Mouse (Mus musculus) ovary, postnatal 36 days (tissue): Measurements from ENCODE around the gene Adgrg5.
A peak's percentile ranks its signal among the peaks of the same experiment; 100 is the strongest.

Experiments used
- DNase-seq: peaks from one replicate; pipeline ENCODE4 v3.0.0; 2022; ENCODE audit warnings: low spot score, mixed read lengths

Gene Adgrg5

DNA sequence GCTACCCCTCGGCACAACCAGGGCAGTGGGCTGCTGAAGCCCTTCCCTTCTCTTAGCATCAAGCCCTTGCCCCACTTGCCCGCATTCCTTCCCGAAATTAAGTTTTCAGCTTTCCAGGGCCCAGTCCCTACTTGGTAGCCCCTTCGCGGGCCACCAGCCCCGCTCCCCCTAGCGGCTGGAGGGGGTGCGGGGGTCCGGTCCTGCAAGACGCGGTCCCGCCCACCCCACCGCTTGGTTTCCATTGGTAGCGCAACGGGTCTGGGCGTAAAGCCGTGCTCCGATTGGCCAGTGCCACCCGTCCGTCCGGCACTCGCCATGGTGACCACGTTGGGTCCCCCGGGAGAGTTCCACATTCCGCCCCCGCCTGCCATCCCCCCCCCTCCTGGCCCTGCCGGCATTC, 6.1 kb upstream of the Adgrg5 start:
- DNase-seq = peak; percentile 95

DNA sequence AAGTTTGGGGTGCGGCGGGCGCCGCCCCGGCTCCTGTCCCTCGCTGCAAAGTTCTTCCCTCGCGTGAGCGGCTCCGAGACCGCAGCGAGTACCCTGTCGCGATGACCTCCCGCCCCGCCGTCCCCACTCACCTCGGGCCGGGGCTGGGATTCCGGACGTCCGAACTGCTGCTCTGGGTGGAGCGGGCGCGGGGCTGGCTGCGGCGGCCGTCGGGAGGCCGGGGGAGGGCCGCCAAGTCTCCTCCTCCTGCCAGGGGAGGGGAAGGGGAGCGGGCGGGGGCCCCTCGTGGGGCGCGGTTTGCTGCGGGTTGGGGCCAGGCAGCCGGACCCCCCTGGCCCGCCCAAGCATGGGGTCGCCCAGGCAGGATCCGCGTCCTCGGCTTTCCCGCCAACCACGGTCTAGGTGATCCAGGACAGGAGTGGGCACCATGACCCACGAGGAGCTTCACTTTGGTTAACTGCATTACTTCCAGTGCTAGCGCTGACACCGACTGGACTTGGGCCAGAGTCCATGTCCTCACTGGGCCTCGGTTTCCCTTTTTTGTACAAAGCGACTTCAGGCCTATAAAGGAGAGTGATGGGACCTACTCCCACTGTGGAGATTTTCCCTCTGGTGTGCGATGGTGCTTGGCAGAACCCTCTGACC, 5.5 kb upstream of the Adgrg5 start, which contains the start of gene Ccdc102a:
Gene Ccdc102a, minus strand, starts transcription at position 248 of the 645 bp plus-strand sequence.
- peak; percentile 70 for DNase-seq

DNA sequence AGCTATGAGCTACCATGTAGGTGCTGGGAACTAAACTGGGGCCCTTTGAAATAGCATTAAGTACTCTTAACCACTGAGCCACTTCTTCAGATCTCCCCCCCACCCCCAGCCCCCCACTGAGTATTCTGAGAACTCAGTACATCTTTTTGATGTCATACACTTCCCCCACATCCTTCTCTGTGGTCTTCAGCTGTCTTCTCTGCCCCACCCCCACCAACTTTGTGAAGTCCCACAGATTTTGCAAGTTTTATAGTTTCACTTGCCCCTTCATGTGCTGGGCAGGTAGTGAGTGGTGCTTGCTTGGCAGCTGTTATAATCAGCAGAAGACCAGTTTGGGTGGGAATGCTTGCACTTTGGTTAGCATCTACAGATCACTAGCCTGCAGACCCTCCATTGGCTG, 4.2 kb upstream of the Adgrg5 start:
- no peak for DNase-seq

DNA sequence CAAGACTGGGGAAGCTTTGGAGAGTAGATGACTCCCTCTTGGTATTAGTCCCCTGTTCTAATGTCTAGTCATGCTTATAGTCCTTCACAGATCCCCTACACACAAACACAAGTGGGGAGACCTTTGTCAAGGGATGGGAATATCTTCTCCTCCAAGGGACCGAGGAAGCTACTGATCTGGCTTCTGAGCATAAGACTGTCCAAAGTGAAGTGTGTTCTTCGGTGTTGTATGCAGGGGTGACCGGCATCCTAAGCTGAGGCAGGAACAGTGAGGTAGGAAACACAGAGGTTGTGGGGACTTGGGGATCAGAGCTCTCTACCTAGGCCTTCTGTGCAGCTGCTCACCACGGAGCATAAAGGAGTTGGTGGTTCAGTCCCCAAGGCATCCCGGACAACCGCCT, 1.3 kb upstream of the Adgrg5 start:
- no peak for DNase-seq

DNA sequence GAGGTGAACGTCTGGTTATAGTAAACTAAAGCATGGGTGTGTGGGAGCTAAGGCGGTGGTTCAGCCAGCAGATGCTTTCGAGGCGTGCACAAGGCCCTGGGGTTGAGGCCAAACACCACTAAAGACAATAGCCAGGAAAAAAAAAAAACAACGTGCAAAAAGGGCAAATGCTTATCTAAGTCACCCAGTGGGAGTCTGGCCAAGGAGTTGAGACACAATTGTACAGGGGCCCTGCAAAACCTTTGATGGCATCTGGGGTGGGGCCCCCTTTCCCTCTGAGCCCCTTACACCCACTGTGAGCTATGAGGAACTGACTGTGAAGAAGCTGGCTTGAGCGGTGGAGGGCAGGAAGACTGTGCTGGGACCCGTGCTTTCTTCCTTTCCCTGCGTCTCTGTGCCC, 892 bp upstream of the Adgrg5 start:
- no peak for DNase-seq

DNA sequence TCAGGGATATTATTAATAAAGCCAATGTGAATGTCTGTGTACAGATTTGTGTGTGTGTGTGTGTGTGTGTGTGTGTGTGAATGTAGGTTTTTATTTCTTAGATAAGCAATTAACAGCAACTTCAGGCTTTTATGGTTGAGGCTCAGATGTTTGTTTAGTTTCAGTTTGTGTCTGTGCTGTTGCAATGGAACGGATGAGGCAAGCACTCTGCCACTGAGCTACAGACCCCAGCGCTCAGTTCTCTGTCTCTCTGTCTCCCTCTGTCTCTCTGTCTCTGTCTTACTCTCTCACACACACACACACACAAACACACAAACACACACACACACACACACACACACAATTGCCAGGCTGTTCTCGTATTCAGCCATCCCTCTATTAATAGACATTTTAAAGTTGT, 4.7 kb downstream of the Adgrg5 start:
- DNase-seq = no peak

DNA sequence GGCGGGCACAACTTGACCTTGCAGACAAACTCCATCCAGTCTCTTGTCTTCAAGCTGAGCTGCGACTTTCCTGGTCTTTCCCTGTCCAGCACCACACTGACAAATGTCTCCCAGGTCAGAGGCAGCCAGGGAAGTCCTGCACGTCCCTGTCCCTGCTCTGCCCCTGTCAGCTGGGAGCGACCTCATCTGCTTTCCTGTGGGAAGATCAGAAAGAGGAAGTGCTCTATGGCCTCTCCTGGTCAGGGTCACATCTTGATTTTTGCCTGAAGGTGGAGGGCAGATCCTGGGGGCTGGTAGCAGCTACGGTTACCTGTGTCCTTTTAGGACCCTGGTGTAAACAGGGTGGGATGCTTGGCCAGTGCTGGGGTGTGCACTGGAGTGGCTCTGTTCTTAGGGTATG, 10.4 kb downstream of the Adgrg5 start:
- no peak for DNase-seq

DNA sequence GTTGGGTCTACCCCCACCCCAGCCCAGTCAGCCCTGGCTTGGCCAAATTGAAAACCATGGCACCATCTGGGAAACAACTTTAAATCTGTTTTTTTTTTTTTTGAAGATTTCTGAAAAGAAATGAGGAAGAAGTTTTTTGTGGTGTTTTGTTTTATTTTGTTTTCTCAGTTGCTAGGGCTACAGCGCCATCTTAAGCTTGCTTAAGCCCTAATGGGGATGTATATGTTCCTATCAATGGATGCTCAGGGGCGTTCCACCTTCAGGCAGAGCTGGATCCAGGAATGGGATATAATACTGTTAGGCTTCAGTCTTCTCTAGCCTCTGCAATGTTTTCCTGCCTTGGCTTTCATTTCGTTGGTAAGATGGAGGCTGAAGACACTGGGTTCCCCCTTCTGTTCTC, 11.7 kb downstream of the Adgrg5 start:
- no peak for DNase-seq

DNA sequence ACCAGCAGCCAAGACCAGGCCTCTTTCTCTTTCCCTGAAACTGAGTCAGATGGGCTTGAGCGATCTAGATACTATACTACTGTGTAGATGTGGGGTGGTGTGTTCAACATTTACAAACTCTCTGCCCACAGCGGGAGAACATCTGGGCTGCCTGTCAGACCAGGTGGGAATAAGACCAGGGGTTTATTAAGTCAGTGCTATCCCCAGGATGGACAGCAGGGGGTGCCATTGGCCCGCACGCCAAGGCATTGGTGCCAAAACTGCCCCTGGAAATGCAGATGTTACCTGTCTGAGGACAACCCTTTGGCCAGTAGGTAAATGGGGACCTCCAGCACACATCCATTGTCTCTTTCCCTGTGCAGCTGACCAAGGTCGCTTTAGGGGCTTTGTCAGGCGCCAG, 19.1 kb downstream of the Adgrg5 start:
- DNase-seq = peak; percentile 52

DNA sequence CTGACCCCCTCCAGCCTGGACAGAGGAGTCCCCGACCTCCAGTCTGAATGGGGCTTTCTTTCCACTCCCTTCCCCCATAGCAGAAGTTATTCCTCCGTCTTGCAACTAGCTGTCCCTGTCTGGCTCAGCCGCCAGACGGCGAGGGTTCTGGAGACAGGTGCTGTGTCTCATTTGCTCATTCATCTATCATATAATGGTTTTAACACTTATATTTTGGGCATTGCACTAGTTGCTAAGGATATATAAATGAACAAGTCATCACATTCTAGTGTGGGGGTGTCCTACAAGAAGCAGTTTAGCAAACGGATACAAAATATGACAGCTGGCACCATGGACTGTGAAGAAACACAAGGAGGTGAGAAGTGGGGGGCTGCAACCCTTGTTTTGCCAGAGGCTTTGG, 21.7 kb downstream of the Adgrg5 start:
- DNase-seq = no peak

DNA sequence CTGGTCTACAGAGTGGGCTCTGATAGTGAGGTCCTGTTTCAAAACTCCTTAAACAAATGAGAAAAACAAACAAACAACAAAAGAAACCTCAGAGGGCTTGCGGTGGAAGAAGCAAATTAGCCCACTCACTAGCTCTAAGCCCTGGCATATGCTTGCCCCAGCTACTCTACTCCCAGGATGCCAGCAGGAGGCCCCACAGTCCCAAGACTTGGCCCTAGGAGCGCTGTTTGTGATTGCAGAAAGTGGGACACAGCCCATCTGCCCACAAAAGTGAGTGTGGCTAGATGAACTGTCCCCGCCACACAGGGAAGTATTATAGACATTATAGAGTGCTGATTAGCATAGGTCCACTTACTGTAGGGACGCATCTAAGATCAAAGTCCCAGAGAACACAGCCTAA, 24.9 kb downstream of the Adgrg5 start:
- DNase-seq = no peak

DNA sequence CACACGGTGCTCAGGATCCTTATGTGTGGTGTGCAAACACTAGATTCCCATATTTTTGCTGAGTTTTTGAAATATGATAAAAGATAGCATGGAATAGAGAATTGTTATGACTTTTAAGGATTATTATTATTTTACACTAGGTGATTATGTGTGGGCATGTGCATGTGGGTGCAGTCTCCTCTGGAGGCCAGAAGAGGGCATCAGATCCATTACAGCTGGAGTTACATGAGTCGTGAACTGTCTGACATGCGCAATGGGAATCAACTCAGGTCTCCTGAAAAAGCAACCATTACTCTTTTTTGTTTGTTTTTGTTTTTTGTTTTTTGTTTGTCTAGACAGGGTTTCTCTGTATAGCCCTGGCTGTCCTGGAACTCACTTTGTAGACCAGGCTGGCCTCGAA, 25.5 kb downstream of the Adgrg5 start:
- DNase-seq = no peak

DNA sequence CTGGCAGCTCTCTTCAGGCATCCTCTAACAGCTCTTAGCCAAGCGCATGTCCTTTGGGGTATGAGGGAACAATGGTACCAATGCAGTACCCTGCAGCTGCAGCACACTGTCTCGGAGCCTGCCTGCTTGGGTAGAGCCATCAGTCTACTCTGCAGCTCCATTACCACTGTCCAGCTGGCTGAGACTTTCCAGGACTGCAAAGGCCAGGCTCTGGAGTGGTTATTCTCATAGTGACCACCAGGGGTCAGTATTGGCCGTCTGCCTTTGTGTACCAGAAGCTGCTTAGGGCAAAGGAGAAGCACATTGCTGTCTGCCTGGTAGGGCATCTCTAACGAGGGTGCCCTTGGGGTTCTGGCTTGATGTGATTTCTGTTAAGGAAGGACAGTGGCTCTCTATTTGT, 26.6 kb downstream of the Adgrg5 start:
- peak; percentile 63 for DNase-seq

DNA sequence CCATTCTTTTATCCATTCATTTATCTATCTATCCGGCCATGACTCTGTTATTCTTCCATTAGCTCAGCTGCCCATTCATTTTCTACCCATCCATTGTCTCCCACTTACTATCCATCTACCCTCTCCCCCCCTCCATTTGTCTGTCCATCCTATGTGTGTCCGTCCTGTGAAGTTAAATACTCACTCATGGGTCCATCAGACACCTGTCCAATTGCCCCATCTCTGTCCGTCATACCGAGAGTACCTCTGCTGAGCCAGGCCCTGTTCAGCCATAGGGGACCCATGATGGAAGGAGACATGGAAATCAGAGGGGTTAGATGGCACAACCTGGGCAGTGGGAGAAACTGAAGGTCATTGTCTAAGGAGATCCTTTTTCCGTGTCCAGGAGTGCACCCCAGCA, 27.0 kb downstream of the Adgrg5 start:
- DNase-seq = no peak

DNA sequence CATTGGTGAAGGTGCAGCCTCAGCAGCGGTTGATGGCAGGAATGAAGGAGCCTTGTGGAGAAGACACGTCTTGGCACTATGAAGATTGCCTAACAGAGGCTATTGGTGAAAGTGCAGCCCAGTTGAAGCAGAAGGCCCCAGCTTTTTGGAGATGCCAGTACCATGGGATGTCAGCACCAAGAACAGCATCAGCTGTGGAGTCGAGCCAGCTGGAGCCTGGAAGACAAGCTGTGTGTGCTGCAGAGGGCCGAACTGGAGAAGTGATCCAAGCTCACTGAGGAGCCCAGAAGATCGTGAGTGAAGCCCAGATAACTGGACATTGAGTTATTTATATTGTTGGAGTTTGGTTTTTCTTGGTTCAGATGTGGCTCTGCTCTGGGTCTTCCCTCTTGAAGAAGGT, 28.6 kb downstream of the Adgrg5 start:
- no peak for DNase-seq

DNA sequence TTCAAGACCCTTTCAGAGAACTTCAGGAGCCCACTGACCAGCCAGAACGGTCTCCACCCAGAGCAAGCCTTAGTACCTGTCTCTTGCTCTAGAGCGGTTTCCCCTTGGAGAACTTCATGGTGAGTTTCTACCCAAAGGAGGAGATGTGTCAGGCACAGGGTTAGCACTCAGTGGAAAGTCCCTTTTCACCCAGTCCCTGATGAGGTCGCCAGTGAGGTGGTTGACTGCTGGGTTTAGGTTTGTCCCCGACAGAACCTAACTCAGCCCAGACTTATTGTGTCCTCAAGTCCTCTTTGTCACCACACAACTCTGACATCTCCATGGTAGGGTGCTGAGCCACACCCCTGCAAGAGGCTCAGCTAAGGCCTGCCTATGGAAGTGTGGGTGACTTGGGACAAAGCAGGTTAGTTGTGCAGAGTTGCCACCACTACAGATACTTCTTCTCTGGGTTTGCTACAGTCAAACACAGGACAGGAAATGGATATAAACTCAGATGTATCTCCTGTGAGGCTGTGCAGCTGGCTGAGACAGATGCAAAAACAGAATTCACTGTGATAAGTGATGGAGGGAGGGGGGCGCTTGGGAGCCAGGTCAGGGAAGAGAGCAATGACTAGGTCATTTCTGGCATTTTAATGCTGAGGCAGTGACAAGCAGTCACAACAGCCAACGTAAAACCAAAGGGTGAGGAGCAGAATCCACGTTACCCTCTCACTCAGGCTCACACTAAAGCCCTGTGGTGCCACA, 30.3 kb downstream of the Adgrg5 start:
- no peak for DNase-seq

DNA sequence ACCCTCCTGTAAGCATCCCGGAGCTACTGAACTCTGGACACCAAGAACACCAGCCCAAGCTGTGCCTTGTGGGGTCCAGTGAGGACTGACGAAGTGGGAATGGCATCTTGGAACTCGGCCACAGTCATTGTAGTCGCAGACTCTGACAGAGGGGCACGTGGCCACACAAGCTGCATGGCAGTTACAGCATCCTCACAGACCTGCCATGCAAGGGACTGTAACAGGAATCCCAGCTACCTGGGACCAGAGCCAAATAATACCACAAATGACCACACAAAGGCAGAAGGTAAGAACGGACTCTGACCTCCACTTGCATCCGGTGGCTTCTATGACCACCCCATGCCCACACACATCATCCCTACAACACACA, 30.9 kb downstream of the Adgrg5 start:
- DNase-seq = no peak

DNA sequence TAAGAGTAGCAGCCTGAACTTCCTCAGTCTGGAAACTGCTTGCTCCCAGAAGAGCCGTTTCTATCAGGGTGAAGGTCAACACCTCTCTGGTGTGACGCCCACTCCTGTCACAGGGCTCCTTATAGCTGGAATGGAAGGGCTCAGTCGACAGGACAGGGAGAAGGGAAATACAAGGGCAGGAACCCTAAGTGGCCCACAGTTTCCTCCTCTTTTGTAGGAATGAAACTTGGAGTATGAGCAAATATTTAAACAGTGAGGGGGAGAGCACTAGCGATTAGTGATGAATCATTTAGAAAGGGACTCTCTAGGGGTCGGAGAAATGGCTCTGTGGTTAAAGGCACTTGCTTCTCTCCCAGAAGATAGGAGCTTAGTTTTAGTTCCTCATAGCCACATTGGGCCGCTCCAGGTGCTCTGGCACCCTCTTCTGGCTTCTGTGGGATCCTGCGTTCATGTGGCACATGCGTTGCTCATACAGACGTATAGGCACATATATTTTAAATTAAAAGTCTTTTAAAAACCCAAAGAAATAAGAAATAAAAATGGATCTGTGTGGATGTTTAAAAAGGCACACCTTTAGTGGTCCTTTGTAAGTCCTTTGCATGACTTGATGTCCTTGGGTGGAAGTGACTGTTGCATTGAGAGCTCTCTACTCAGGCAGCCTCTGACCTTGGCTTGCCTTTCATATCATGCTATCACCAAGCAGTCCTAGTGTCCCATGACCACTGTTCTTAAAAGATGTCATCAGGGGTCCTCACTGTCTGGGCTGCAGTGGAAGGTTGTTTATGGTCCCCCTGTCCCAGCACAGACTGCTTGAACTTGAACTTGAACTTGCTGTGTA, 31.6 kb downstream of the Adgrg5 start:
- peak; percentile 34 for DNase-seq

DNA sequence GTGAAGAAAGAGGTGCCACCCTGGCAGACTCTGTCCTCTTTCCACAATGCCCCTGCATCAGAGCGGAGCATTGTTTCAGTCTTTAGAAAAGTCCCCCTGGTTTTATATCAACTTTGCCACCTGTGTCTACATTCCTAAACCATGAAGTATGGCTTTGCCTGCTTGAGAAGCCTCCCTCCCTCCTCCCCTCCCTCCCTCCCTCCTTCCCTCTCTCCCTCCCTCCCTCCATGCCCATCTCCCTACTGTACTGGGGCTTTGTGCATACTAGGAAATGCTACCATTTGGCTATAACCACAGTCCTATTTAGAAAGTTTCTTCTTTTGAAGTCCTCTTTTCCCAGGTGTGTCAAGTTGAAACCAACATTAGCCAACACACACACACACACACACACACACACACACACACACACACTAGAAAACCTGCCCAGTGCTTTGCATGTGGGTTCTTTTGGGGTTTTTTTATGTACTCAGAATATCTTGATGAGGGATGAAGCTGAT, 32.6 kb downstream of the Adgrg5 start:
- no peak for DNase-seq

DNA sequence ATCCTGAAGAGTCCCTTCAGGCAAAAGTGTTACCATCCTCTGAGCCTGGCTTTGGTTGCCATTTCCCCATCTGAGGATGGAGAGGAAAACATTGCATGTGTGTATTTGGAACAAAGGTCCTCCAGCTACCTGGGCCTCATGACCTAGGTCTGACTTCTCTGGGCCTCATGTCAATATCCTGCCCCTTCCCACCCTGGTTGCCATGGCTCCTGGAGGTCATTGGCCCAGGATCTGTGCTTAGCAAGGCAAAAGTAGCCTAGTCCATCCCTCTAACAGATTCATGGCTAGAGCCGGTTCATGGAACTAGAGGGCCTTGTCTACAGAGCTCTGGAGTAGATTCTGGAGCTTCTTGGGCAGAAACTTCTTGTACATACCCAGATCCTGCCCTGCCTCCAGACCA, 38.7 kb downstream of the Adgrg5 start:
- DNase-seq = no peak

DNA sequence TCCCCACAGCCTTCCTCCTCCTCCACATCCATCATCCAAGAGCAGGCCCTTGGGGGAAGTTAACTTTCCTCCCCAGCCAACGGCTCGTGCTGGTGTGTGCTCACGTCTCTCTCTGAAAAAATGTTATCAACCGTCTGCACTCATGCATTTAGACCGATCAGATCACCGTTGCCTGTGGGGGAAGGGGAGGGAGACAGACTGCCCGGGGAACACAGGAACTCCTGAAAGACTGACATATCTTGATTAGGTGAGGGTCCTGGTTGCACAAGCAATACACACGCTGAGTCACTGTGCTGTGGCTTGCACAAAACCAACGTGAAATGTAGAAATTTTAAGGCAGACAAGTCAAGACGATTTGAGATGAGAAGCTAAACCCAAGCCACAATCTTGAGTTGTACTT, 41.3 kb downstream of the Adgrg5 start:
- no peak for DNase-seq

DNA sequence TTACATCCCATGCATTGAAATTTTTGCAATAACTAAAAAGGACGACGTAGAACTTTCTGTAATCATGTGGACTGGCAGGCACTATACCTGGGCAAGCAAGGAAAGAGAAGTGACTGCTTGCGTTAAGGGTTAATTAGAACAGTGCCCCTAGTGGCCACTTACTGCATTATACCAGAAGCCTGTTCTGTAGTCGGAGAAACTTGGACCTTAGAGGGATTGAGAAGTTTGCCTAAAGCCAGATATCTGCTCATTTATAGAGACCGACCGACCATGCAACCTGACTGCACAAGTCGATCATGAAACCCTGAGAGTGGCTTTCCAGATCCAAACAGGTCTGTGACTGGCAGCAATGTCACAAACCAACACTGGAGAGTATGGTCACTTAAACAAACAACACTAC, 43.1 kb downstream of the Adgrg5 start:
- DNase-seq = no peak

DNA sequence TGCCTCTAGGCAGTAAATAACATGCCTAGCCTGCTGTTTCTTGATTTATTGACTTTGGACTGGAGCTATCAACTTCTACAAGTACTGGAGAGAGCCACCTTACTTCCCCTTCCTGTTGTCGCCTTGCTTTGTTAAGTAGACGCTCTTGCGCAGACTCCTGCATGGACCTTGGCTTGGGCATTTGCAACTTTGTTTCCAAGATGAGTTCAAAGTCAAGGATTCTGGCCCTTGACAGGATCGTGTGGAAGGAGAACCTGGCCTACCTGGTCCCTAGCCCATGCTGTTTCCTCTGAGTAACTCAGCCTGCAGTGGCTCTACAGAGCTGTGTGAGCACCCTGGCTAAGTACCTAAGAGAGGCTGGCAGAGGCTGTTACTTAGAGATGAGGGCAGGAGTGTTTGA, 43.6 kb downstream of the Adgrg5 start:
- no peak for DNase-seq
